Mouse (Mus musculus) heart, embryonic 10.5 days (tissue): ENCODE measurements at regions not wholly inside any gene's neighbourhood (a gene's known extent, or its start where the extent isn't known, plus 50 kb on each side); places are given as distances from the start of the nearest gene placed in this dataset.

Source experiments
- DNase-seq: peaks from one replicate; pipeline ENCODE4 v3.0.0-alpha.2; 2017; ENCODE audit warnings: low spot score
- H3K27ac ChIP-seq: fragments of 300-500 bp; sonication (generic); 2 replicates; pipeline ENCODE4 v1.5.1; 2016; ENCODE audit warnings: mild to moderate bottlenecking
- H3K27me3 ChIP-seq: fragments of 300-500 bp; sonication (generic); 2 replicates; pipeline ENCODE4 v1.6.1; 2016; ENCODE audit warnings: mild to moderate bottlenecking; ENCODE audit not compliant: poor library complexity, insufficient read depth, severe bottlenecking
- H3K36me3 ChIP-seq: fragments of 300-500 bp; sonication (generic); 2 replicates; pipeline ENCODE4 v1.6.1; 2016; ENCODE audit warnings: mild to moderate bottlenecking, moderate library complexity
- H3K4me1 ChIP-seq: fragments of 300-500 bp; sonication (generic); 2 replicates; pipeline ENCODE4 v1.6.1; 2016; ENCODE audit warnings: mild to moderate bottlenecking
- H3K4me3 ChIP-seq: fragments of 300-500 bp; sonication (generic); 2 replicates; pipeline ENCODE4 v1.5.1; 2016; ENCODE audit warnings: mild to moderate bottlenecking, moderate library complexity
- H3K9me3 ChIP-seq: fragments of 300-500 bp; sonication (generic); 2 replicates; pipeline ENCODE4 v1.6.1; 2016; ENCODE audit warnings: mild to moderate bottlenecking, moderate library complexity
- WGBS: fragments of 180-500 bp; shearing (Covaris S2); methylation state at CpG from one replicate; pipeline ENCODE4 v1.1.7; 2016; 5-methylcytosine and 5-hydroxymethylcytosine counted together

DNA sequence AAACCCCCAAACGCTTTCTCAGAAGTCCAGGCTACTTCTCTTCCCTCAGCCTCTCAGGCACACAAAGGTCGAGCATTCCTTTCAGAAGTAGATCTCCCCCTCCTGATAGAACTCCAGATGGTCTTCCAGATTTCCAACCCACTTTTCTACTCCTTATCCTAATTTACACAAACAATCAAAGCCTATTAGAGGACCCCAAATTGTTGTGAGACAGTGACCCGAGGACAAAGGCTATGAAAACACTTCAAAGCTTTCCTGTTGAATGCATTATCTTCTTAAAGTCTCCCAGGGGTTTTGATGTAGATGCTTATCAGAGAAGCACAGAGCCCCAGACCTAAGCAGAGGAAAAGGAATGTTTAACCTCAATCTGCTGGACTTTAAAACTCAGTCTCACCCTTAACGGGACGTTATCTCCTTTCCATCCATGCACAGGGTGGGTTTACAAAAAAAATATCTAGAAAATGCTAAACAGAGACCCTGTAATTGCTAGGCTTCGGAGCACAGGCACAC, 370.9 kb downstream of the Galc start:
- no peaks in the 10 kb centered on the region for H3K9me3 ChIP-seq
- DNase-seq: no peak
- peak overlapping the region; percentile 13; the same call in 1 of the 2 replicates for H3K4me3 ChIP-seq
- H3K27ac ChIP-seq: no peak overlapping the region
- H3K36me3 ChIP-seq: no peaks in the 10 kb centered on the region
- H3K4me1 ChIP-seq: peaks cover 10% of the 10 kb centered on the region; the same call in 1 of the 2 replicates
- WGBS: 11% methylated on average over 6 of the region's 6 CpGs
- H3K27me3 ChIP-seq: no peaks in the 10 kb centered on the region

- Histone ChIP-seq H3K27me3 (no peaks in the 10 kb centered on the region), H3K9me3 (no peaks in the 10 kb centered on the region), H3K36me3 (no peaks in the 10 kb centered on the region), H3K4me3 (no peak overlapping the region), H3K4me1 (no peaks in the 10 kb centered on the region), H3K27ac (no peak overlapping the region)
- 77% methylated on average over 4 of the region's 4 CpGs for WGBS
- no peak for DNase-seq
Measured at GRCm38 (mm10) chr12:97882439-97882838, 376.8 kb downstream of the Galc start.

- Histone ChIP-seq H3K4me1 (no peaks in the 10 kb centered on the region), H3K27me3 (no peaks in the 10 kb centered on the region), H3K27ac (no peak overlapping the region), H3K9me3 (no peaks in the 10 kb centered on the region), H3K36me3 (no peaks in the 10 kb centered on the region), H3K4me3 (no peak overlapping the region)
- peak; percentile 77 for DNase-seq
- WGBS: 6% methylated on average over 2 of the region's 2 CpGs
Measured at GRCm38 (mm10) chr12:97872391-97872790, 386.9 kb downstream of the Galc start.

- WGBS: 77% methylated on average over 3 of the region's 3 CpGs
- no peak overlapping the region for H3K4me3 ChIP-seq
- no peak for DNase-seq
- H3K9me3 ChIP-seq: no peaks in the 10 kb centered on the region
- no peaks in the 10 kb centered on the region for H3K27me3 ChIP-seq
- no peaks in the 10 kb centered on the region for H3K4me1 ChIP-seq
- no peaks in the 10 kb centered on the region for H3K36me3 ChIP-seq
- H3K27ac ChIP-seq: no peak overlapping the region
Measured at GRCm38 (mm10) chr12:97862921-97863320, 396.3 kb downstream of the Galc start.

DNA sequence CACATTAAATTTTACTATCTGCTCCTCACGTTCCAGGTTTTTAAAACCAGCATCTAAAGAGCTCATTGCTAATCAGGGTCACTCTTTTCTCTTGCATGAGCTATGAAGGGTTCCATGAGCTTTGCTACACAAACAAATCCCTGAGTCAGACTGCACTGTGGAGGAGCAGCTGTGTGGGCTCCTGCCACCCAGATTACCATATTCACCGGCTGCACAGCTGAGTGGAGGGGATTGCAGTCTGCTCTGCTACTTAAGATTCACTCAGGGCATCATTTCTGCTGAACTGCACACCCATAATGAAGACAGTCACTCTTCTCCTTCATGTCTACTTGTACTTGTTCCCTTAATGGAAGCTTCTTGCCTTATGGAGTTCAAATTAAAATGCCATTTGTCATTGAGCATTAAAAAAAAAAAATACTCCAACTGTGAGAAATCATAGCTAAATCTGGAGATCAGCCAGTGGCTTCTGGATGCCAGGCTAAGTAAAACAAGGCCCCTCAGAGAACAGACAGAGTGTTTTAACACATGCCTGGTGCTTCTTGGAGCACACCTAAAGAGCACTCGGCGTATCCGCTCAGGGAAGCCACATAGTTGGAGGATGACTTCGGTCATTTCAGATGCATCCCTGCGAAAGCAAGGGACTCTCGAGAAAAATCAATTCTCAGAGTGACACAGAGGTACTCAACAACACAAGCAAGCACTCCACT, 422.9 kb downstream of the Galc start:
- DNase-seq: no peak
- no peak overlapping the region for H3K27ac ChIP-seq
- no peaks in the 10 kb centered on the region for H3K36me3 ChIP-seq
- H3K27me3 ChIP-seq: no peaks in the 10 kb centered on the region
- no peaks in the 10 kb centered on the region for H3K9me3 ChIP-seq
- no peaks in the 10 kb centered on the region for H3K4me1 ChIP-seq
- 82% methylated on average over 8 of the region's 8 CpGs for WGBS
- H3K4me3 ChIP-seq: no peak overlapping the region

DNA sequence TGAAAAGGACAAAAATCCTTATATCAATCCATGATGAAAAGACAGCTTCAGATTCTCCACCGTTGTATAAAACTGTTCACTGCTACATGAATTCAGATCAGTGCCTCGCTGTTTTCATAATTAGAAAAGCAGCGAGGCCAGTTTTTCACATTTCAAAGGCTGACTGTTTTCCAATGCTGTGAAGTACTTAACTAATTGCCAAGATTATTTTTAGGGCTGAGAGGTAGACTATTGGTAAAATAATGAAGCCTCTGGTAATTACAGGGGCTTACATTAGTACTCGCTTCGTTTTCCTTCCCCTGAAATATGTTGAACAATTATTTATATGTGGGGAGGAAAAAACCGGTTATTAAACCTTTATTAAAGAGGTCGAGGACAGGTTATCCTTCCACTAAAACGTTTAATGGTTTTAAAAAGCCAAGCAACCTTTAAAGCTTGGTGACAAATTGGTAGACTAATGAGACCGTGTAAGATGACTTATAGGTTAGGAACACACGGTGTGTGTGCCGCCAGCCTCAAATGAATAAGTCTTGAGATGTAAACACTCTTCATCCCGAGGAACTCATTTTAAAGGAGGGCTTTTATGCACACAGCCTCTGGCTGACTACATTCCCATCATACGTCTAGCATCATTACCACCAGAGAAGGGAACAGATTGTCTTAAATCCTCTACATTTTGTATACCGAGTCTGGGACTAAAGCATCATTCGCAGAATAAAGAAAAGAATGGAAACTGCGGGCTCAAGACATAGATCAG, 465.7 kb downstream of the Galc start:
- no peak overlapping the region for H3K4me3 ChIP-seq
- no peak for DNase-seq
- no peaks in the 10 kb centered on the region for H3K36me3 ChIP-seq
- H3K27ac ChIP-seq: no peak overlapping the region
- H3K4me1 ChIP-seq: no peaks in the 10 kb centered on the region
- H3K9me3 ChIP-seq: no peaks in the 10 kb centered on the region
- no peaks in the 10 kb centered on the region for H3K27me3 ChIP-seq
- 83% methylated on average over 16 of the region's 16 CpGs for WGBS

- WGBS: 87% methylated on average over 3 of the region's 3 CpGs
- no peak overlapping the region for H3K4me3 ChIP-seq
- no peaks in the 10 kb centered on the region for H3K9me3 ChIP-seq
- no peak overlapping the region for H3K27ac ChIP-seq
- no peak for DNase-seq
- no peaks in the 10 kb centered on the region for H3K4me1 ChIP-seq
- no peaks in the 10 kb centered on the region for H3K36me3 ChIP-seq
- H3K27me3 ChIP-seq: no peaks in the 10 kb centered on the region
Measured at GRCm38 (mm10) chr12:97783476-97783875, 475.8 kb downstream of the Galc start.

GRCm38 (mm10) chr12:97759116-97759515, 500.1 kb downstream of the Galc start:
- DNase-seq: no peak
- Histone ChIP-seq H3K27me3 (no peaks in the 10 kb centered on the region), H3K27ac (no peak overlapping the region), H3K9me3 (no peaks in the 10 kb centered on the region), H3K4me1 (no peaks in the 10 kb centered on the region), H3K4me3 (no peak overlapping the region), H3K36me3 (no peaks in the 10 kb centered on the region)
- WGBS: 70% methylated on average over 3 of the region's 3 CpGs

- 50% methylated on average over 2 of the region's 2 CpGs for WGBS
- no peaks in the 10 kb centered on the region for H3K27me3 ChIP-seq
- no peaks in the 10 kb centered on the region for H3K36me3 ChIP-seq
- H3K4me1 ChIP-seq: no peaks in the 10 kb centered on the region
- H3K4me3 ChIP-seq: no peak overlapping the region
- no peak for DNase-seq
- no peaks in the 10 kb centered on the region for H3K9me3 ChIP-seq
- no peak overlapping the region for H3K27ac ChIP-seq
Measured at GRCm38 (mm10) chr12:97758624-97759023, 500.6 kb downstream of the Galc start.

DNA sequence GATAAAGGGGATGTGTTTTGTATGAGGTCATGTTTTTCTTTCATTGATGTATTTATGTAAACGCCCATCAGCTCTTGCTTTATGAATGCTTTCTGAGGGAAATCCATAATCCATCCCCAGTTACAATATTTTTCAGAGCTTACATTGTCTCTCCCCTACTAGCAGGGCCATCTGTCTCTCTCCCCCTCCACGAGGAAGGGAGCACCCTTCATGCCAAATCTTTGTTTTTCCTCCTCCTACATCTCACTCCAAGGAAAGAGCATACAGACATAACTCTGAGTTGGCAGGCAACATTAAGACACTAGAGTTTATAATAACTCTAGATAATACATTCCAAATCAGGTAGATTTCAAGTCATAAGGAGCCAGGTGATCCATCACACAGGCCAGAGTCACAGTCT, 509.1 kb downstream of the Galc start:
- H3K27me3 ChIP-seq: no peaks in the 10 kb centered on the region
- 56% methylated on average over 2 of the region's 2 CpGs for WGBS
- no peak for DNase-seq
- no peaks in the 10 kb centered on the region for H3K4me1 ChIP-seq
- H3K36me3 ChIP-seq: no peaks in the 10 kb centered on the region
- H3K27ac ChIP-seq: no peak overlapping the region
- no peaks in the 10 kb centered on the region for H3K9me3 ChIP-seq
- H3K4me3 ChIP-seq: no peak overlapping the region

GRCm38 (mm10) chr12:97740927-97741326, 518.3 kb downstream of the Galc start:
- Histone ChIP-seq H3K27ac (no peak overlapping the region), H3K27me3 (no peaks in the 10 kb centered on the region), H3K9me3 (no peaks in the 10 kb centered on the region), H3K4me1 (no peaks in the 10 kb centered on the region), H3K36me3 (no peaks in the 10 kb centered on the region), H3K4me3 (no peak overlapping the region)
- WGBS: 77% methylated on average over 2 of the region's 2 CpGs
- no peak for DNase-seq

DNA sequence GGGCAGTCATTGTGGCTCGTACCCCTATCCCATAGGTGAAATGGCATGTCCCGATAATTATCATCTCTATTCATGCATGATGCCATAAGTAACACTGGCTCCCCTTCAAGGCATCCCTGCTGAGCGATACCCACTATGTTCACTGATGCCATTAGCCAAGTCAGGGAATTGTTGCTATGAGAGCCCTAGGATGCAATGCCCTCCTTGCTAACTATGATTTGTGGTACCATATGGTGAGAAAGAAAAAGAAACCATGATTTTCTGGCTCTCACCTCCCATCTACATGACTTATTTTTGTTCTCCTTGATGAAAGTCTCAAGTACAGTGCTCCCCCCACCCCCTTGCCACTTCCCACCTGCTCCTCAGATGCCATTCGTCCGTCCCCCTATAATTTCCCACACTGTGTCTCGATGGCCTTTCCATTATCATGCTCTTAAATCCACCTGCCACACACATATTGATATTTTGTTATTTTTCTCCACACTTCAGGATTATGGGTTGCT, 527.1 kb downstream of the Galc start:
- Histone ChIP-seq H3K9me3 (no peaks in the 10 kb centered on the region), H3K4me1 (no peaks in the 10 kb centered on the region), H3K27ac (no peak overlapping the region), H3K27me3 (no peaks in the 10 kb centered on the region), H3K36me3 (no peaks in the 10 kb centered on the region), H3K4me3 (no peak overlapping the region)
- WGBS: 88% methylated on average over 6 of the region's 6 CpGs
- no peak for DNase-seq

- Histone ChIP-seq H3K27me3 (no peaks in the 10 kb centered on the region), H3K4me3 (no peak overlapping the region), H3K4me1 (no peaks in the 10 kb centered on the region), H3K27ac (no peak overlapping the region), H3K9me3 (no peaks in the 10 kb centered on the region), H3K36me3 (no peaks in the 10 kb centered on the region)
- no peak for DNase-seq
- WGBS: 70% methylated on average over 3 of the region's 3 CpGs
Measured at GRCm38 (mm10) chr12:97720554-97720953, 538.7 kb downstream of the Galc start.
